Comparison of ENCODE assay signal across 28 mouse cellular contexts in genomic region chr19:10758708-10759107, GRCm38 (mm10). TPM values are rescaled to one million over a fixed set of nuclear protein-coding genes. Genes with fewer than 3 reads are reported as not detected.
DNase-seq lines count a peak whose midpoint lies in the region; ATAC-seq and TF ChIP-seq lines count a peak whose summit lies in the region.
"Had no signal": no experiment of that assay in that cellular context is flagged by ENCODE, and none has a peak within 500 bp of the region (broad histone marks: within the 10 kb centered on the region; RNA-seq: fewer than 3 reads in every experiment).

No protein-coding gene starts in this region.

- 0 out of 2 replicates have a peak, but pooled peaks cover 4% of the 10 kb centered on the region for H3K4me1 ChIP-seq in hindbrain, embryonic 11.5 days (replicated peaks; ENCODE audit: control insufficient read depth, insufficient read depth, low read length)
- H3K4me1 ChIP-seq in hindbrain, embryonic 16.5 days (ENCODE audit: control insufficient read depth, insufficient read depth, low read depth, low read length) = no peaks in the 10 kb centered on the region; the same call in 1 of the 2 replicates
- H3K4me1 ChIP-seq in neural tube, embryonic 11.5 days (ENCODE audit: control insufficient read depth, insufficient read depth, low read length) = peaks cover 3% of the 10 kb centered on the region; the same call in 1 of the 2 replicates
- H3K4me1 ChIP-seq: forebrain, embryonic 10.5 days had no signal

- WGBS in hindbrain, embryonic 11.5 days = 38% methylated on average over 6 of the region's 6 CpGs
- 39% methylated on average over 6 of the region's 6 CpGs for WGBS in hindbrain, embryonic 16.5 days
- WGBS in neural tube, embryonic 11.5 days = 42% methylated on average over 6 of the region's 6 CpGs

- H3K9me3 ChIP-seq in hindbrain, embryonic 11.5 days (ENCODE audit: control insufficient read depth, low read length) = no peaks in the 10 kb centered on the region
- no peaks in the 10 kb centered on the region for H3K9me3 ChIP-seq in hindbrain, embryonic 16.5 days (ENCODE audit: control insufficient read depth, low read length)
- no peaks in the 10 kb centered on the region for H3K9me3 ChIP-seq in neural tube, embryonic 11.5 days (ENCODE audit: control insufficient read depth, low read length)
- H3K9me3 ChIP-seq: embryonic facial prominence, embryonic 15.5 days; forebrain, embryonic 10.5 days; intestine, embryonic 15.5 days had no signal

- 0 out of 2 replicates have a peak overlapping the region, but pooled peaks have one; percentile 15 for H3K9ac ChIP-seq in hindbrain, embryonic 11.5 days (ENCODE audit: low read depth, low read length)
- no peak overlapping the region; the same call in 1 of the 2 replicates for H3K9ac ChIP-seq in hindbrain, embryonic 16.5 days (ENCODE audit: low read depth, low read length)
- 0 out of 2 replicates have a peak overlapping the region, but pooled peaks have one; percentile 7 for H3K9ac ChIP-seq in neural tube, embryonic 11.5 days (ENCODE audit: low read length)
- H3K9ac ChIP-seq: embryonic facial prominence, embryonic 15.5 days; forebrain, postnatal 0 days; intestine, embryonic 15.5 days had no signal

- no peak overlapping the region for H3K4me3 ChIP-seq in hindbrain, embryonic 11.5 days (ENCODE audit: low read depth, low read length)
- no peak overlapping the region for H3K4me3 ChIP-seq in hindbrain, embryonic 16.5 days (ENCODE audit: low read length)
- H3K4me3 ChIP-seq in neural tube, embryonic 11.5 days (ENCODE audit: low read depth, low read length) = no peak overlapping the region
- no peak overlapping the region for H3K4me3 ChIP-seq in layer of hippocampus, adult 2 months
- H3K4me3 ChIP-seq: embryonic facial prominence, embryonic 15.5 days; forebrain, embryonic 10.5 days; intestine, embryonic 15.5 days; left cerebral cortex, adult 2 months; myocyte had no signal

- H3K36me3 ChIP-seq in hindbrain, embryonic 11.5 days (ENCODE audit: control insufficient read depth, insufficient read depth, low read length) = no peaks in the 10 kb centered on the region
- H3K36me3 ChIP-seq in hindbrain, embryonic 16.5 days (ENCODE audit: control insufficient read depth, insufficient read depth, low read length) = no peaks in the 10 kb centered on the region
- no peaks in the 10 kb centered on the region for H3K36me3 ChIP-seq in neural tube, embryonic 11.5 days (ENCODE audit: control insufficient read depth, insufficient read depth, low read length)
- H3K36me3 ChIP-seq: embryonic facial prominence, embryonic 15.5 days; forebrain, embryonic 10.5 days; intestine, embryonic 15.5 days had no signal

- no peak overlapping the region for H3K27ac ChIP-seq in hindbrain, embryonic 11.5 days (ENCODE audit: low read depth, low read length)
- no peak overlapping the region for H3K27ac ChIP-seq in hindbrain, embryonic 16.5 days (ENCODE audit: low read depth, low read length)
- no peak overlapping the region for H3K27ac ChIP-seq in neural tube, embryonic 11.5 days (ENCODE audit: low read depth, low read length)
- no peak overlapping the region for H3K27ac ChIP-seq in layer of hippocampus, adult 2 months
- H3K27ac ChIP-seq: embryonic facial prominence, embryonic 15.5 days; forebrain, embryonic 10.5 days had no signal

- 0 out of 2 replicates have a peak, but pooled peaks have one; percentile 25 for ATAC-seq in hindbrain, embryonic 11.5 days (ENCODE audit: low FRiP score)
- ATAC-seq in hindbrain, embryonic 16.5 days = no peak
- no peak for ATAC-seq in neural tube, embryonic 11.5 days (ENCODE audit: insufficient read depth, low FRiP score, low TSS enrichment)
- no peak for ATAC-seq in erythroblast, adult 5-6 weeks (replicated peaks; ENCODE audit: low FRiP score, poor library complexity, severe bottlenecking)
- ATAC-seq: forebrain, postnatal 0 days; intestine, embryonic 15.5 days had no signal

- H3K4me2 ChIP-seq in hindbrain, embryonic 11.5 days (replicated peaks; ENCODE audit: low read depth, low read length) = no peak overlapping the region
- no peak overlapping the region for H3K4me2 ChIP-seq in hindbrain, embryonic 16.5 days (ENCODE audit: low read length)
- H3K4me2 ChIP-seq in neural tube, embryonic 11.5 days (ENCODE audit: low read depth) = no peak overlapping the region
- H3K4me2 ChIP-seq: embryonic facial prominence, embryonic 15.5 days; intestine, embryonic 15.5 days had no signal

- peak; percentile 22 for DNase-seq in embryo, embryonic 10 days (ENCODE audit: low spot score)
- no peak for DNase-seq in embryo, embryonic 11 days
- DNase-seq in hindbrain, embryonic 11.5 days (ENCODE audit: low spot score) = peak; percentile 15
- DNase-seq in neural tube, embryonic 11.5 days (ENCODE audit: low spot score) = peak; percentile 15
- DNase-seq in neural tube, embryonic 10.5 days (ENCODE audit: extremely low spot score, low spot score) = no peak
- DNase-seq in layer of hippocampus, adult 2 months (ENCODE audit: low spot score in 2 of 2) = no peak
- DNase-seq: adrenal gland, postnatal 36 days; cerebellum, adult 18-20 months; forebrain, postnatal 0 days; heart, postnatal 4 days; kidney, adult 9 months; kidney, postnatal 25 days; left cerebral cortex, postnatal 4 days; liver; midbrain, embryonic 14.5 days; retina, postnatal 1 day; right cerebral cortex, postnatal 4 days; thymus, postnatal 36 days had no signal

- H3K27me3 ChIP-seq in hindbrain, embryonic 11.5 days (ENCODE audit: control insufficient read depth, insufficient read depth, low read length) = no peaks in the 10 kb centered on the region
- H3K27me3 ChIP-seq in hindbrain, embryonic 16.5 days (replicated peaks; ENCODE audit: control insufficient read depth, insufficient read depth, low read length) = no peaks in the 10 kb centered on the region
- no peaks in the 10 kb centered on the region for H3K27me3 ChIP-seq in neural tube, embryonic 11.5 days (ENCODE audit: control insufficient read depth, insufficient read depth, low read length)
- H3K27me3 ChIP-seq: embryonic facial prominence, embryonic 15.5 days; intestine, embryonic 15.5 days had no signal

- TF ChIP-seq CTCF in layer of hippocampus, adult 2 months (conservative IDR thresholded peaks at IDR 0.05) = no peak

RNA-seq across cellular contexts. Expression of gene Cd5, which starts 19.9 kb away (rescaled TPM):
- not detected in 2 replicates for polyA plus RNA-seq in hindbrain, embryonic 11.5 days (2014; fragmentation: Nextera tagmentation; extraction: Ambion mirVana)
- polyA plus RNA-seq in hindbrain, embryonic 16.5 days (2015; fragmentation: Nextera tagmentation; extraction: Ambion mirVana) = 0.09 and 0.28 TPM in 2 replicates
- polyA plus RNA-seq in neural tube, embryonic 11.5 days (2014; fragmentation: Nextera tagmentation; extraction: Ambion mirVana) = 0.11 and 0.24 TPM in 2 replicates
- total RNA-seq in erythroblast, adult 5-6 weeks (2015; ENCODE audit: low replicate concordance) = not detected in 2 replicates
- total RNA-seq in erythroblast, adult 5-6 weeks (2017; ENCODE audit: low replicate concordance) = 0.17 TPM in 1 of 2 replicates, not detected in the other
- not detected for total RNA-seq in layer of hippocampus, adult 2 months (2021)
- total RNA-seq: granulocyte monocyte progenitor cell, adult 5-6 weeks; left cerebral cortex, postnatal 4 days; megakaryocyte progenitor cell, adult 5-6 weeks had no signal
- polyA plus RNA-seq: forebrain, embryonic 10.5 days; liver, embryonic 16.5 days; myocyte had no signal

Comparison
In these comparisons a context has a peak if more than half of its experiments do, and no peak if none do; other contexts are left out.
1. DNase-seq: peak in embryo, embryonic 10 days (single experiment), hindbrain, embryonic 11.5 days (single experiment) and neural tube, embryonic 11.5 days (single experiment); none in embryo, embryonic 11 days (single experiment), neural tube, embryonic 10.5 days (single experiment) and layer of hippocampus, adult 2 months (0 of 2).